Mouse (Mus musculus) heart, postnatal 0 days (tissue): Measurements from ENCODE around the gene Scube3.

ENCODE experiments used
- CTCF ChIP-seq: IDR thresholded peaks from 2 replicates; pipeline ENCODE4 v1.5.1; 2016; ENCODE audit warnings: antibody characterized with exemption, control low read depth, low read depth
- EP300 ChIP-seq: IDR thresholded peaks from 2 replicates; pipeline ENCODE4 v1.6.1; 2016; ENCODE audit warnings: antibody characterized with exemption, low read depth

DNA sequence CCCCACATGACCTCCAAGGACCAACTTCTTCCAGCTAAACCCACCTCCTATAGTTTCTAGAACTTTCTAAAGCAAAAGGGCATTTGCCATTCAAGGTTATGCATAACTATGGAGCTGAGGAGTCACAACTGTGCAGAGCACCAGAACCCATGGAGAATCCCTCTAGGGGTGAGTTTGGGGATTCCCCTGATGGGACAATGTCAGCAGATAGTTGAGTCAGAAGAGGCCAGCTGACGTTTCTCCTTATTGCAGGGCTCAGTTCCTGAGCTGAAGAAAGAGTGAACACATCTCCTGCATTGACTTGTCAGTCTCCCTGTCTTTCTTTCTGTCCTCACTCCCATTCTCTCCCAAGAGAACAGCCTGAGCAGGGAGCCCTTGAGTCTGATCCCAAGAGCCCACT is 50.8 kb downstream of the Scube3 start:
- no peak for TF ChIP-seq CTCF
- TF ChIP-seq EP300: no peak
